Mouse (Mus musculus) splenic B cell, adult 2 months (primary cell): ENCODE measurements at regions not wholly inside any gene's neighbourhood (a gene's known extent, or its start where the extent isn't known, plus 50 kb on each side); places are given as distances from the start of the nearest gene placed in this dataset.

Source experiments
- DNase-seq: peaks from one replicate; pipeline ENCODE4 v3.0.0-alpha.2; 2011; ENCODE audit warnings: low read depth, low spot score
- H3K27me3 ChIP-seq: 2 replicates; pipeline ENCODE4 v1.6.1; 2012; ENCODE audit warnings: mild to moderate bottlenecking, low read length, moderate library complexity, mixed read lengths; ENCODE audit not compliant: control insufficient read depth, poor library complexity, insufficient read depth, severe bottlenecking
- H3K36me3 ChIP-seq: 2 replicates; pipeline ENCODE4 v1.6.1; 2012; ENCODE audit warnings: mild to moderate bottlenecking, low read length, moderate library complexity, mixed read lengths; ENCODE audit not compliant: control insufficient read depth, poor library complexity, insufficient read depth, severe bottlenecking

DNA sequence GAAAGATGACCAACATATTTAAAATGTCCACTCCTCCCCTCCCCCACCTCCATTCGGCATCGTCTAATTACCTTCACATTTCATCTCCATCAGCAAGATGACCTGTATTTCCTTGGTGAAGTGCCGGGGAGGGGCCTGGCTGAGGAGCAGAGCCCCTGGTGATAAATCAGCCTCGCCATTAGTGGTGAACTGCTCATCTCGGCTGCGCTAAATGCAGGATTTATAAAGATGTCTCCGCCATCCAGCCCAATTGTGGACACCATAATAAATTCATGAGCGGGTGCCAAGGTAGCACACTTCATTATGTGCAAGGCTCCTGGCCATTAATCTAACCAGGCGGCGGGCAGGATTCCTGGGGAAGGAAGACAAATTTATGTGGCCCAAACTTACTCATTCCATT, 104.4 kb upstream of the Irx6 start:
- Histone ChIP-seq H3K36me3 (no peaks in the 10 kb centered on the region), H3K27me3 (no peaks in the 10 kb centered on the region)
- no peak for DNase-seq

- Histone ChIP-seq H3K27me3 (no peaks in the 10 kb centered on the region), H3K36me3 (no peaks in the 10 kb centered on the region)
- DNase-seq, result no peak
Measured at GRCm38 (mm10) chr8:92579446-92579845, 94.6 kb upstream of the Irx6 start.

DNA sequence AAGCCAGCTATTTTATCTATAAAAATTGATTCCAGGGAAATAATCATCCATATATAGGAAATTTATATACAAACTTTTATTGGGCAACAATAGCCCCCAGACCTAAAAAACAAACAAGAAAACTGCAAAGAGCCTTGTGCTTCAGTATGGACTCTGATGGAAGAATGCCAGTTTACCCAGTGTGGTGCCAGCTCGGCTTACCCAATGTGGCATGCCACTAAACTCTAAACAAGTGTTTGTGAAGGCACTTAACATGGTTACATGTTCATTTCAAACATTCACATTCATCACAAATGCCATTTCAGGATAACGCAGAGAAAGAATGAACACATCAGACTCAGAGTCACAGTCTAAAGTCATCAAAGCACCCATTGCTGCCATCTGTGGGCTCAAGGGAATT, 93.0 kb upstream of the Irx6 start:
- no peaks in the 10 kb centered on the region for H3K27me3 ChIP-seq
- no peaks in the 10 kb centered on the region for H3K36me3 ChIP-seq
- DNase-seq, result no peak

DNA sequence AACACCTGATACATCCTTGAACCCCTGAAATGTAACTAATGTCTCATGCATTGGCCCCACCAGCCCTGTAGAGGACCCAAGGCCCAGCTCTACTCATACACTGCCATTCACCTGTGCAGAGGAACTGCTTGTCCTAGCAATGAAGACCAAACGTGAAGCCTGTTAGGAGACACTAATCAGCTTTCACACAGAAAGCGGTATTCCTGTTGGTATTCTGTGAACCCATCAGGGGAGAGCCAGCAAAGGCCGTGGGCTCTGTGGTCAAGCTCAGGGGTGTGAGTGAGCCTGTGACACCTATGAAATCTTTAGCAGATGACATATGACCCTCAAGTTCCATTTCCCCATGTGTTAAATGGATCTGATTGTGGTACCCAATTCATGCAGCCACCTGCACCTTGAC, 73.3 kb upstream of the Irx6 start:
- no peak for DNase-seq
- H3K36me3 ChIP-seq, result no peaks in the 10 kb centered on the region

DNA sequence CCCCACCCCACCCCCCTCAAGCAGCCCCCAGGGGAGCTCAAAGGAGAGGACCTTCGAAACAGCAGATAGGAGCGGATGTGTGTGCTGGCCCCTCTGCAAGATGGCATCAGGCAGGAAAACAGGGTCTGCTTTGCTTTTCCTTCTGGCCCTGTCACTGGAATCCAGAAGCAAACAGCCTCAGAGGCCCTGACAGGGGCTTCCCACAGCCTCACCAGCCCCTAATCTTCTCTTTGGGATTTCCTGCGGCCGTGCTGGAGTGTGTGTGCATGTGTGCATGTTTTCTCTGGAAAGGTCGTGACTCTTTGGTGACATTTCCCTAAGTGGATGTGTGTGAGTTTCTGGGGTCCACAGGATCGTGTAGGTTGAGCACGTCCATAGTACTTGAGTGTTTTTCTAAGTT, 71.1 kb upstream of the Irx6 start:
- no peaks in the 10 kb centered on the region; the same call in 1 of the 2 replicates for H3K27me3 ChIP-seq
- DNase-seq, result no peak
- H3K36me3 ChIP-seq, result no peaks in the 10 kb centered on the region

More for the DNA sequence above, 73.3 kb upstream of the Irx6 start:
- no peaks in the 10 kb centered on the region; the same call in 1 of the 2 replicates for H3K27me3 ChIP-seq

GRCm38 (mm10) chr8:92605631-92606030, 68.5 kb upstream of the Irx6 start:
- no peak for DNase-seq
- H3K36me3 ChIP-seq, result no peaks in the 10 kb centered on the region
- no peaks in the 10 kb centered on the region; the same call in 1 of the 2 replicates for H3K27me3 ChIP-seq

GRCm38 (mm10) chr8:92607604-92608003, 66.5 kb upstream of the Irx6 start:
- no peak for DNase-seq
- H3K27me3 ChIP-seq, result no peaks in the 10 kb centered on the region; the same call in 1 of the 2 replicates

GRCm38 (mm10) chr8:92609908-92610307, 64.2 kb upstream of the Irx6 start:
- DNase-seq, result no peak
- no peaks in the 10 kb centered on the region for H3K27me3 ChIP-seq
- H3K36me3 ChIP-seq, result no peaks in the 10 kb centered on the region

More at GRCm38 (mm10) chr8:92607604-92608003, 66.5 kb upstream of the Irx6 start:
- no peaks in the 10 kb centered on the region for H3K36me3 ChIP-seq

GRCm38 (mm10) chr8:92610487-92611059, 63.5 kb upstream of the Irx6 start:
- H3K36me3 ChIP-seq, result no peaks in the 10 kb centered on the region
- DNase-seq, result no peak
- no peaks in the 10 kb centered on the region for H3K27me3 ChIP-seq

GRCm38 (mm10) chr8:92613486-92613885, 60.6 kb upstream of the Irx6 start:
- H3K36me3 ChIP-seq, result no peaks in the 10 kb centered on the region
- H3K27me3 ChIP-seq, result no peaks in the 10 kb centered on the region
- peak; percentile 4 for DNase-seq

GRCm38 (mm10) chr8:92616341-92617115, 57.6 kb upstream of the Irx6 start:
- H3K27me3 ChIP-seq, result no peaks in the 10 kb centered on the region
- H3K36me3 ChIP-seq, result no peaks in the 10 kb centered on the region
- DNase-seq, result no peak

GRCm38 (mm10) chr8:92618281-92618680, 55.8 kb upstream of the Irx6 start:
- H3K36me3 ChIP-seq, result no peaks in the 10 kb centered on the region
- H3K27me3 ChIP-seq, result no peaks in the 10 kb centered on the region
- no peak for DNase-seq
